Mouse (Mus musculus) ES-Bruce4 (cell line): ENCODE measurements at regions not wholly inside any gene's neighbourhood (a gene's known extent, or its start where the extent isn't known, plus 50 kb on each side); places are given as distances from the start of the nearest gene placed in this dataset.

Source experiments
- CTCF ChIP-seq: IDR thresholded peaks from one replicate; pipeline ENCODE4 v1.8.1; 2011; ENCODE audit warnings: low read depth, low read length
- EP300 ChIP-seq: IDR thresholded peaks from 2 replicates; pipeline ENCODE4 v1.6.1; 2011; ENCODE audit warnings: low read depth, low read length; ENCODE audit not compliant: insufficient read depth
- POLR2A ChIP-seq: IDR thresholded peaks from one replicate; pipeline ENCODE4 v1.8.1; 2011; ENCODE audit warnings: low read length; ENCODE audit not compliant: insufficient read depth

DNA sequence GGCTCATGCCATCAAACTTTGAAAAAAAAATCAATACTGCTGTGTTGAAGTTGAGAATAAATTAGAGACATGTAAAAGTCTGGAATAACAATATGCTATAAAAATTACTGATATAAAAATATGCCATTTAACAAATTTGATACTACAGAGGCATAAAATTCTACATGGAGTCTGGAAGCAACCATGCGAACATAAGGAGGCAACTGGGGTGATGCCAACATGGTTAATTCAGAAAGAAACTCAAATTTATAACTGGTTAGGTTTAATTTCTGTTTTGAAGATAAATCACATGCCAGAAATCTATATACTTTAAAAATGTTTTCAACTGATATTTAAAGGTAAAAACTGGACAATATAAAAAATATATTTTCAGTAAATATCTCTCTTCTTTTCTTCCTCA is 111.4 kb upstream of the Nr4a3 start:
- no peak for TF ChIP-seq CTCF
- TF ChIP-seq POLR2A = no peak
- no peak for TF ChIP-seq EP300
